Mouse (Mus musculus) erythroblast, embryonic 14.5 days (primary cell): ENCODE data around the gene Chl1.

ENCODE experiments used
- GATA1 ChIP-seq: IDR thresholded peaks from 2 replicates; pipeline ENCODE4 v1.6.1; 2012; ENCODE audit warnings: low read length, inconsistent platforms, mixed read lengths
- TAL1 ChIP-seq: IDR thresholded peaks from 3 replicates; pipeline ENCODE4 v1.6.1; 2012; ENCODE audit warnings: low read length, inconsistent platforms, mixed read lengths

GRCm38 (mm10) chr6:103739291-103739690 is 228.9 kb downstream of the Chl1 start:
- TF ChIP-seq GATA1 (no peak), TAL1 (no peak)
